10 mouse cellular contexts compared by ENCODE assay signal in genomic region chr7:36694642-36695191, GRCm38 (mm10). TPM values are rescaled to one million over a fixed set of nuclear protein-coding genes. Genes with fewer than 3 reads are reported as not detected.
A peak's percentile ranks its signal among the peaks of the same experiment; 100 is the strongest.
DNase-seq lines count a peak whose midpoint lies in the region; ATAC-seq lines count a peak whose summit lies in the region.
"Had no signal": no experiment of that assay in that cellular context is flagged by ENCODE, and none has a peak within 500 bp of the region (broad histone marks: within the 10 kb centered on the region; RNA-seq: fewer than 3 reads in every experiment).

No protein-coding gene starts in this region.

- 19% methylated on average over 7 of the region's 7 CpGs for WGBS in heart, embryonic 15.5 days
- WGBS in embryonic facial prominence, embryonic 10.5 days, result 4% methylated on average over 7 of the region's 7 CpGs
- WGBS in hindbrain, embryonic 12.5 days, result 5% methylated on average over 7 of the region's 7 CpGs
- WGBS in midbrain, embryonic 12.5 days, result 7% methylated on average over 7 of the region's 7 CpGs

- H3K4me2 ChIP-seq in heart, embryonic 15.5 days, result peak overlapping the region; percentile 100; the same call in 1 of the 2 replicates
- peak overlapping the region; percentile 99 for H3K4me2 ChIP-seq in hindbrain, embryonic 12.5 days (replicated peaks)
- peak overlapping the region; percentile 96 for H3K4me2 ChIP-seq in midbrain, embryonic 12.5 days (replicated peaks)

- no peaks in the 10 kb centered on the region for H3K9me3 ChIP-seq in heart, embryonic 15.5 days (replicated peaks)
- no peaks in the 10 kb centered on the region for H3K9me3 ChIP-seq in embryonic facial prominence, embryonic 10.5 days
- H3K9me3 ChIP-seq in hindbrain, embryonic 12.5 days (replicated peaks), result no peaks in the 10 kb centered on the region
- H3K9me3 ChIP-seq in midbrain, embryonic 12.5 days, result no peaks in the 10 kb centered on the region
- H3K9me3 ChIP-seq: liver, embryonic 13.5 days had no signal

- no peak overlapping the region for H3K9ac ChIP-seq in heart, embryonic 15.5 days
- no peak overlapping the region for H3K9ac ChIP-seq in hindbrain, embryonic 12.5 days
- H3K9ac ChIP-seq in midbrain, embryonic 12.5 days (replicated peaks), result no peak overlapping the region
- H3K9ac ChIP-seq: liver, embryonic 13.5 days had no signal

- H3K4me1 ChIP-seq in heart, embryonic 15.5 days (replicated peaks), result peaks cover 33% of the 10 kb centered on the region
- H3K4me1 ChIP-seq in embryonic facial prominence, embryonic 10.5 days, result peaks cover 42% of the 10 kb centered on the region
- H3K4me1 ChIP-seq in hindbrain, embryonic 12.5 days, result peaks cover 47% of the 10 kb centered on the region
- H3K4me1 ChIP-seq in midbrain, embryonic 12.5 days, result peaks cover 37% of the 10 kb centered on the region

- no peak for DNase-seq in heart, postnatal 25 days (ENCODE audit: low spot score)
- DNase-seq in embryonic facial prominence, embryonic 10.5 days (ENCODE audit: low spot score), result peak; percentile 24
- no peak for DNase-seq in frontal cortex, postnatal 25 days (ENCODE audit: low spot score in 2 of 2)
- DNase-seq in layer of hippocampus, adult 8-10 months (ENCODE audit: low spot score in 2 of 2), result no peak
- DNase-seq in gastrocnemius, postnatal 4 days (ENCODE audit: low spot score in 2 of 2), result no peak
- DNase-seq: kidney, postnatal 25 days; liver, embryonic 13.5 days had no signal

- intact Hi-C loops in heart, postnatal 25 days (cut with DNase I), result loop anchor here (5.0 to 10.0 kb wide), 2 partner anchors 650 to 1493 kb away; no protein-coding TSS in a partner anchor

- peak overlapping the region; percentile 82 for H3K4me3 ChIP-seq in heart, embryonic 15.5 days
- peak overlapping the region; percentile 85 for H3K4me3 ChIP-seq in embryonic facial prominence, embryonic 10.5 days
- peak overlapping the region; percentile 90 for H3K4me3 ChIP-seq in hindbrain, embryonic 12.5 days
- H3K4me3 ChIP-seq in midbrain, embryonic 12.5 days, result peak overlapping the region; percentile 92

- peaks cover 74% of the 10 kb centered on the region for H3K27me3 ChIP-seq in heart, embryonic 15.5 days
- H3K27me3 ChIP-seq in embryonic facial prominence, embryonic 10.5 days (replicated peaks; ENCODE audit: low read depth, poor library complexity, severe bottlenecking), result peaks cover 90% of the 10 kb centered on the region
- H3K27me3 ChIP-seq in hindbrain, embryonic 12.5 days, result peaks cover 61% of the 10 kb centered on the region
- H3K27me3 ChIP-seq in midbrain, embryonic 12.5 days, result peaks cover 71% of the 10 kb centered on the region

- H3K36me3 ChIP-seq in heart, embryonic 15.5 days, result no peaks in the 10 kb centered on the region
- no peaks in the 10 kb centered on the region for H3K36me3 ChIP-seq in embryonic facial prominence, embryonic 10.5 days (replicated peaks)
- no peaks in the 10 kb centered on the region for H3K36me3 ChIP-seq in hindbrain, embryonic 12.5 days
- no peaks in the 10 kb centered on the region for H3K36me3 ChIP-seq in midbrain, embryonic 12.5 days
- H3K36me3 ChIP-seq: liver, embryonic 13.5 days had no signal

- H3K27ac ChIP-seq in heart, embryonic 15.5 days, result no peak overlapping the region
- H3K27ac ChIP-seq in embryonic facial prominence, embryonic 10.5 days (replicated peaks), result no peak overlapping the region
- H3K27ac ChIP-seq in hindbrain, embryonic 12.5 days, result no peak overlapping the region
- no peak overlapping the region for H3K27ac ChIP-seq in midbrain, embryonic 12.5 days (replicated peaks)
- H3K27ac ChIP-seq: liver, embryonic 13.5 days had no signal

- ATAC-seq in heart, embryonic 15.5 days (replicated peaks; ENCODE audit: insufficient number of reproducible peaks, insufficient read depth, low FRiP score, low read depth), result no peak
- no peak for ATAC-seq in hindbrain, embryonic 12.5 days (ENCODE audit: low FRiP score)
- no peak for ATAC-seq in midbrain, embryonic 12.5 days (ENCODE audit: low FRiP score, low read depth)

RNA-seq across cellular contexts. Expression of gene Tshz3, which starts 3.2 kb away (rescaled TPM):
- 2.4 TPM in 2 replicates for polyA plus RNA-seq in heart, embryonic 15.5 days (2015; fragmentation: Nextera tagmentation; extraction: Ambion mirVana)
- total RNA-seq in heart, postnatal 25 days (2021), result 1 to 10 TPM; 3.8 to 4.8 TPM
- 4.0 and 5.0 TPM in 2 replicates for polyA plus RNA-seq in embryonic facial prominence, embryonic 10.5 days (2016; fragmentation: Nextera tagmentation; extraction: Ambion mirVana)
- 25.5 and 25.7 TPM in 2 replicates for polyA plus RNA-seq in hindbrain, embryonic 12.5 days (2016; fragmentation: Nextera tagmentation; extraction: Ambion mirVana)
- polyA plus RNA-seq in midbrain, embryonic 12.5 days (2016; fragmentation: Nextera tagmentation; extraction: Ambion mirVana), result 4.9 and 5.6 TPM in 2 replicates
- total RNA-seq in layer of hippocampus, adult 8-10 months (2022), result 10 to 100 TPM; 20.2 to 23.5 (median 21.8) TPM
- total RNA-seq in gastrocnemius, postnatal 4 days (2021), result 10 to 100 TPM; 15.9 to 18.8 TPM
